ENCODE assay signal across 9 mouse cellular contexts in genomic region chr5:140596426-140596825, GRCm38 (mm10). TPM values are rescaled to one million over a fixed set of nuclear protein-coding genes. Genes with fewer than 3 reads are reported as not detected.
DNase-seq lines count a peak whose midpoint lies in the region; ATAC-seq and TF ChIP-seq lines count a peak whose summit lies in the region.
"Had no signal": no experiment of that assay in that cellular context is flagged by ENCODE, and none has a peak within 500 bp of the region (broad histone marks: within the 10 kb centered on the region; RNA-seq: fewer than 3 reads in every experiment).

No protein-coding gene starts in this region.

- H3K4me2 ChIP-seq in forebrain, embryonic 13.5 days = no peak overlapping the region
- H3K4me2 ChIP-seq in liver, postnatal 0 days (ENCODE audit: low read depth, low read length) = peak overlapping the region; percentile 60
- H3K4me2 ChIP-seq in stomach, postnatal 0 days (replicated peaks; ENCODE audit: low read depth) = no peak overlapping the region; the same call in 1 of the 2 replicates

- no peaks in the 10 kb centered on the region for H3K27me3 ChIP-seq in forebrain, embryonic 10.5 days (ENCODE audit: poor library complexity, severe bottlenecking)
- H3K27me3 ChIP-seq in forebrain, embryonic 13.5 days = no peaks in the 10 kb centered on the region
- no peaks in the 10 kb centered on the region for H3K27me3 ChIP-seq in liver, postnatal 0 days (ENCODE audit: insufficient read depth, low read length)
- H3K27me3 ChIP-seq in stomach, postnatal 0 days (ENCODE audit: control insufficient read depth, insufficient read depth, low read length) = no peaks in the 10 kb centered on the region

- 83% methylated on average over 3 of the region's 3 CpGs for WGBS in forebrain, embryonic 10.5 days
- 69% methylated on average over 3 of the region's 3 CpGs for WGBS in forebrain, embryonic 13.5 days
- 22% methylated on average over 3 of the region's 3 CpGs for WGBS in liver, postnatal 0 days (ENCODE audit: insufficient replicate concordance)
- WGBS in stomach, postnatal 0 days = 20% methylated on average over 3 of the region's 3 CpGs

- no peak overlapping the region for H3K4me3 ChIP-seq in forebrain, embryonic 10.5 days
- H3K4me3 ChIP-seq in forebrain, embryonic 13.5 days = no peak overlapping the region
- no peak overlapping the region for H3K4me3 ChIP-seq in liver, postnatal 0 days (ENCODE audit: low read depth, low read length)
- H3K4me3 ChIP-seq in stomach, postnatal 0 days (ENCODE audit: low read depth, low read length) = no peak overlapping the region

- peak overlapping the region; percentile 67 for H3K27ac ChIP-seq in forebrain, embryonic 10.5 days
- no peak overlapping the region for H3K27ac ChIP-seq in forebrain, embryonic 13.5 days
- peak overlapping the region; percentile 93 for H3K27ac ChIP-seq in liver, postnatal 0 days (ENCODE audit: low read depth)
- H3K27ac ChIP-seq in stomach, postnatal 0 days (replicated peaks) = peak overlapping the region; percentile 58; the same call in 1 of the 2 replicates

- TF ChIP-seq EP300 in liver, postnatal 0 days (IDR thresholded peaks at IDR 0.05; ENCODE audit: low read depth) = no peak
- TF ChIP-seq EP300 in stomach, postnatal 0 days (optimal IDR thresholded peaks at IDR 0.05) = no peak

- H3K36me3 ChIP-seq in forebrain, embryonic 10.5 days (replicated peaks) = no peaks in the 10 kb centered on the region
- no peaks in the 10 kb centered on the region for H3K36me3 ChIP-seq in forebrain, embryonic 13.5 days (ENCODE audit: poor library complexity, severe bottlenecking)
- no peaks in the 10 kb centered on the region for H3K36me3 ChIP-seq in liver, postnatal 0 days (replicated peaks; ENCODE audit: insufficient read depth, low read length)
- no peaks in the 10 kb centered on the region for H3K36me3 ChIP-seq in stomach, postnatal 0 days (ENCODE audit: control insufficient read depth, insufficient read depth, low read length)

- TF ChIP-seq CTCF in liver, postnatal 0 days (IDR thresholded peaks at IDR 0.05; ENCODE audit: low read depth) = no peak
- TF ChIP-seq CTCF in stomach, postnatal 0 days (IDR thresholded peaks at IDR 0.05; ENCODE audit: low read depth) = no peak

- DNase-seq in forebrain, embryonic 10.5 days (ENCODE audit: extremely low spot score, low spot score) = no peak
- DNase-seq in thymus, postnatal 25 days = peak; percentile 33
- DNase-seq in thymus, adult 18-20 months = no peak
- peak; percentile 43 for DNase-seq in liver, postnatal 0 days
- DNase-seq in stomach, postnatal 0 days (ENCODE audit: low spot score) = peak; percentile 64
- no peak for DNase-seq in cerebellum, postnatal 36 days
- no peak for DNase-seq in cerebellum, adult 11-12 months
- DNase-seq: cerebellum, adult 8-10 months had no signal

- no peak overlapping the region for H3K9ac ChIP-seq in forebrain, embryonic 13.5 days
- H3K9ac ChIP-seq in liver, postnatal 0 days (replicated peaks) = peak overlapping the region; percentile 54
- H3K9ac ChIP-seq in stomach, postnatal 0 days (ENCODE audit: low read length) = no peak overlapping the region

- no peaks in the 10 kb centered on the region for H3K9me3 ChIP-seq in forebrain, embryonic 10.5 days
- no peaks in the 10 kb centered on the region for H3K9me3 ChIP-seq in forebrain, embryonic 13.5 days (replicated peaks)
- no peaks in the 10 kb centered on the region for H3K9me3 ChIP-seq in liver, postnatal 0 days (ENCODE audit: low read length)
- H3K9me3 ChIP-seq in stomach, postnatal 0 days (ENCODE audit: control insufficient read depth, low read length) = no peaks in the 10 kb centered on the region

- H3K4me1 ChIP-seq in forebrain, embryonic 10.5 days = peaks cover 50% of the 10 kb centered on the region
- H3K4me1 ChIP-seq in forebrain, embryonic 13.5 days = peaks cover 3% of the 10 kb centered on the region; the same call in 1 of the 2 replicates
- peaks cover 36% of the 10 kb centered on the region for H3K4me1 ChIP-seq in liver, postnatal 0 days (ENCODE audit: insufficient read depth)
- peaks cover 3% of the 10 kb centered on the region; the same call in 1 of the 2 replicates for H3K4me1 ChIP-seq in stomach, postnatal 0 days (replicated peaks; ENCODE audit: control insufficient read depth, insufficient read depth)

- ATAC-seq in forebrain, embryonic 13.5 days = no peak
- peak; percentile 71 for ATAC-seq in liver, postnatal 0 days
- peak; percentile 67 for ATAC-seq in stomach, postnatal 0 days (ENCODE audit: low FRiP score, low TSS enrichment)

RNA-seq across cellular contexts. Expression of gene Lfng, which starts 10.7 kb away (rescaled TPM):
- polyA plus RNA-seq in forebrain, embryonic 10.5 days (2016; fragmentation: Nextera tagmentation; extraction: Ambion mirVana) = 33.1 and 33.3 TPM in 2 replicates
- 28.8 and 31.8 TPM in 2 replicates for polyA plus RNA-seq in forebrain, embryonic 13.5 days (2015; fragmentation: Nextera tagmentation; extraction: Ambion mirVana)
- polyA plus RNA-seq in liver, postnatal 0 days (2015; fragmentation: Nextera tagmentation; extraction: Ambion mirVana) = 5.0 and 5.9 TPM in 2 replicates
- polyA plus RNA-seq in stomach, postnatal 0 days (2015; fragmentation: Nextera tagmentation; extraction: Ambion mirVana) = 11.1 and 11.4 TPM in 2 replicates

RNA-seq across cellular contexts. Expression of gene Grifin, which starts 31.6 kb away (rescaled TPM):
- not detected in 2 replicates for polyA plus RNA-seq in forebrain, embryonic 10.5 days (2016; fragmentation: Nextera tagmentation; extraction: Ambion mirVana)
- 0.49 TPM in 1 of 2 replicates, not detected in the other for polyA plus RNA-seq in forebrain, embryonic 13.5 days (2015; fragmentation: Nextera tagmentation; extraction: Ambion mirVana)
- polyA plus RNA-seq in liver, postnatal 0 days (2015; fragmentation: Nextera tagmentation; extraction: Ambion mirVana) = not detected in 2 replicates
- polyA plus RNA-seq in stomach, postnatal 0 days (2015; fragmentation: Nextera tagmentation; extraction: Ambion mirVana) = 0.17 TPM in 2 replicates

RNA-seq across cellular contexts. Expression of gene Ttyh3, which starts 52.4 kb away (rescaled TPM):
- 31.6 and 35.7 TPM in 2 replicates for polyA plus RNA-seq in forebrain, embryonic 10.5 days (2016; fragmentation: Nextera tagmentation; extraction: Ambion mirVana)
- 59.3 and 63.4 TPM in 2 replicates for polyA plus RNA-seq in forebrain, embryonic 13.5 days (2015; fragmentation: Nextera tagmentation; extraction: Ambion mirVana)
- polyA plus RNA-seq in liver, postnatal 0 days (2015; fragmentation: Nextera tagmentation; extraction: Ambion mirVana) = 5.2 and 6.5 TPM in 2 replicates
- 8.5 and 9.6 TPM in 2 replicates for polyA plus RNA-seq in stomach, postnatal 0 days (2015; fragmentation: Nextera tagmentation; extraction: Ambion mirVana)

Comparison
In these comparisons a context has a peak if more than half of its experiments do, and no peak if none do; other contexts are left out.
1. DNase-seq: peak in thymus, postnatal 25 days (single experiment), liver, postnatal 0 days (single experiment) and stomach, postnatal 0 days (single experiment); none in forebrain, embryonic 10.5 days (single experiment), thymus, adult 18-20 months (0 of 2), cerebellum, postnatal 36 days (0 of 2) and cerebellum, adult 11-12 months (single experiment).